Mouse (Mus musculus): ENCODE data around the gene Cfb. TPM values are rescaled to one million over a fixed set of nuclear protein-coding genes. Genes with fewer than 3 reads are reported as not detected.
A peak's percentile ranks its signal among the peaks of the same experiment; 100 is the strongest.
"Not testable (repeated sequence)": the region's sequence is repeated elsewhere in the genome, so short reads cannot be mapped to it uniquely, and the experiment has no call there.

Gene Cfb
- 12.1 and 13.3 TPM in 2 replicates for polyA plus RNA-seq (2015; fragmentation: Nextera tagmentation; extraction: Ambion mirVana)

DNA sequence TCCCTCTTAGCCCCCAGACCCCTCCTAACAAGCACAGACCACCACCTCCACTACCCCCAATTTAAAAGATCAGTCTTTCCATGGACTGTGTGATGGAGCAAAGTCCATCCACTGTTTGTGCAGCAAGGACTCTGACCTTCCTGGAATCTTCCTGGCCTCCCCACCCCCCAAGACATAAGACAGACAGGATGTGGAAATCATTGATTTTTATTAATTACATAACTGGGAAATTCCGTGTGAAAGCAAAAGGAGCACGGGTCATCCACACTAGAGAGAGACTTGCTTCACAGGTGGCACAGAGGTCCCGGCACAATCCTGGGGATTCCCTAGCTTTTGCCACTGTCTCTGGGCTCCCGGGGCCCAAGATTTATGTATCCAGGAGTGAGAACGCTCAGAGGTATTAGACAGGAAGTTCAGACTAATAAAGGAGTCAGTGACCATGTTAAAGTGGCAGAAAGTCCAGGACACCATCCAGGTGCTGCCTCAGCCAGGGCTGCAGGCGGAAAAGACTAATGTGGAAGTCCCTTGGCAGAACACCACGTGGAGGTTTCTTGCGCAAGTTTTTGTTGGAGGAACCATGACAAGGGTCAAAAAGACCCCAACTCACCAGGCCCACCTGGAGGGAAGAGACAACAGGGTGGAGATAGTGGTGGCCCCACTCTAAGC lies at the start of gene Cfb:
Gene Cfb (minus strand): TSS at position 103 of the 666 bp plus-strand sequence.
- H3K27me3 ChIP-seq: no peaks in the 10 kb centered on the region
- H3K4me1 ChIP-seq: peaks cover 10% of the 10 kb centered on the region
- no peak within 1 kb of the TSS for H3K4me3 ChIP-seq (replicated peaks)
- 36% methylated on average over 8 of the region's 8 CpGs for WGBS
- H3K9me3 ChIP-seq (replicated peaks): no peaks in the 10 kb centered on the region
- 0 out of 2 replicates have a peak within 1 kb of the TSS, but pooled peaks have one; percentile 4 for H3K4me2 ChIP-seq
- no peak within 1 kb of the TSS for H3K9ac ChIP-seq
- ATAC-seq (replicated peaks; ENCODE audit: low FRiP score): no peak
- peak within 1 kb of the TSS; percentile 37; the same call in 1 of the 2 replicates for H3K27ac ChIP-seq
- H3K36me3 ChIP-seq: no peaks in the 10 kb centered on the region

- H3K4me3 ChIP-seq (replicated peaks): no peak overlapping the region
- peaks cover 19% of the 10 kb centered on the region for H3K4me1 ChIP-seq
- 47% methylated on average over 5 of the region's 5 CpGs for WGBS
- no peak overlapping the region for H3K27ac ChIP-seq
- no peaks in the 10 kb centered on the region for H3K27me3 ChIP-seq
- H3K9ac ChIP-seq: no peak overlapping the region
- peaks cover 68% of the 10 kb centered on the region for H3K36me3 ChIP-seq
- no peak overlapping the region for H3K4me2 ChIP-seq
- peak; percentile 23; the same call in 1 of the 2 replicates for ATAC-seq (replicated peaks; ENCODE audit: low FRiP score)
- no peaks in the 10 kb centered on the region for H3K9me3 ChIP-seq (replicated peaks)
Measured at GRCm38 (mm10) chr17:34911945-34912351, 49.6 kb upstream of the Cfb start.

DNA sequence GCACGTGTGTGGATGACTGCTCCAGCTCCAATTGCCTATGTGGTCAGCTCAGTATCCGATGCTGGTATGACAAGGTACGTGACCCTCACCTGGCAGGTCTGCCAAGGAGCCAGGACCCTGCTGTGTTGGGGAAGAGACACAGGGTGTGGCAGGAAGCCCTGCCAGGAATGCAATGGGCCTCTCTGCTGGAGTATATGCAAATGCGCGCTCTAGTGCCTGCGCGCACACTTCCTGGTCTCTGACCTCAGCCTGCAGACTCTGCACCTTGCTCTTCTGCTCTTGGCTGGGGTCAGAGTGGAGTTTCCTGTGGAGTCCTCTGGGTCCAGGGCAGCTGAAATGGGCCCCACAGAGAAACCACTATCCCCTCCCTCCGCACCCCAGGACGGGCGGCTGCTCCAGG lies 48.7 kb upstream of the Cfb start:
- H3K9ac ChIP-seq: no peak overlapping the region
- H3K4me1 ChIP-seq: peaks cover 19% of the 10 kb centered on the region
- ATAC-seq (replicated peaks; ENCODE audit: low FRiP score): no peak
- no peak overlapping the region for H3K4me3 ChIP-seq (replicated peaks)
- no peaks in the 10 kb centered on the region for H3K27me3 ChIP-seq
- 84% methylated on average over 10 of the region's 10 CpGs for WGBS
- H3K27ac ChIP-seq: no peak overlapping the region
- no peaks in the 10 kb centered on the region for H3K9me3 ChIP-seq (replicated peaks)
- no peak overlapping the region for H3K4me2 ChIP-seq
- peaks cover 78% of the 10 kb centered on the region for H3K36me3 ChIP-seq

DNA sequence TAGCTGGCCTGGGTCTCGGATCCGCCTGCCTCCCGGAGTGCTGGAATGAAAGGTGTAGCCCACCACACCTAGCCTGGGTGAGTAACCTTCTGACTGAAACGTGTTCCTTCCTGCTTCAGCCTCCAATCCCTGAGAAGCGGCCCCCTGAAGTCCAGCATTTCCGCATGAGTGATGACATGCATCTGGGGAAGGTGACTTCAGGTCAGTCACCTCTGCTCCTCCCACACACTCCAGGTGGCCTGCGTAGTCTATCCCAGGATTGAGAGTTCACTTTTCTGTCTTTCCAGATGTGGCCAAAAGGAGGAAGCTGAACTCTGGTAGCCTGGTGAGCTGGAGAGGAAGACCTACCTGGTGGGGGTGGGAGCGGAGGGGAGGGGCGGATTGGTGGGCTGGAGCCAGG lies 40.6 kb upstream of the Cfb start:
- Histone ChIP-seq H3K36me3 (peaks cover 72% of the 10 kb centered on the region), H3K27ac (no peak overlapping the region), H3K4me2 (no peak overlapping the region), H3K4me1 (peaks cover 19% of the 10 kb centered on the region), H3K27me3 (no peaks in the 10 kb centered on the region), H3K9me3 (replicated peaks) (no peaks in the 10 kb centered on the region), H3K9ac (no peak overlapping the region), H3K4me3 (replicated peaks) (no peak overlapping the region)
- no peak for ATAC-seq (replicated peaks; ENCODE audit: low FRiP score)
- whole genome bisulfite sequencing: 74% methylated on average over 9 of the region's 9 CpGs

DNA sequence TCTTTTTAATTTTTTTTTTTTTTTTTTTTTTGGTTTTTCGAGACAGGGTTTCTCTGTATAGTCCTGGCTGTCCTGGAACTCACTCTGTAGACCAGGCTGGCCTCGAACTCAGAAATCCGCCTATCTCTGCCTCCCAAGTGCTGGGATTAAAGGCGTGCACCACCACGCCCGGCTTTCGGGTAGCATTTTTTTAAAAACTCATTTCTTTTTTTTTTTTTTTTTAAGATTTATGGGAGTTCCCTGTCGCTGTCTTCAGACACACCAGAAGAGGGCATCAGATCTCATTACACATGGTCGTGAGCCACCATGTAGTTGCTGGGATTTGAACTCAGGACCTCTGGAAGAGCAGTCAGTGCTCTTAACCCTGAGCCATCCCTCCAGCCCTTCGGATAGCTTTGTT lies 39.6 kb upstream of the Cfb start:
- peaks cover 63% of the 10 kb centered on the region for H3K36me3 ChIP-seq
- WGBS: 87% methylated on average over 9 of the region's 10 CpGs
- not testable (repeated sequence) for H3K27ac ChIP-seq

GRCm38 (mm10) chr17:34900826-34901225 lies 38.5 kb upstream of the Cfb start:
- ATAC-seq (replicated peaks; ENCODE audit: low FRiP score); H3K9me3 ChIP-seq (replicated peaks); H3K9ac ChIP-seq; H3K4me2 ChIP-seq; H3K27me3 ChIP-seq; H3K27ac ChIP-seq: not testable (repeated sequence)
- H3K4me1 ChIP-seq: peaks cover 37% of the 10 kb centered on the region
- H3K4me3 ChIP-seq (replicated peaks): peak overlapping the region; percentile 93; the same call in 1 of the 2 replicates
- H3K36me3 ChIP-seq: peaks cover 59% of the 10 kb centered on the region

More for the DNA sequence above, 39.6 kb upstream of the Cfb start:
- H3K27me3 ChIP-seq; H3K9ac ChIP-seq; H3K9me3 ChIP-seq (replicated peaks); ATAC-seq (replicated peaks; ENCODE audit: low FRiP score); H3K4me2 ChIP-seq; H3K4me3 ChIP-seq (replicated peaks): not testable (repeated sequence)
- H3K4me1 ChIP-seq: peaks cover 28% of the 10 kb centered on the region

DNA sequence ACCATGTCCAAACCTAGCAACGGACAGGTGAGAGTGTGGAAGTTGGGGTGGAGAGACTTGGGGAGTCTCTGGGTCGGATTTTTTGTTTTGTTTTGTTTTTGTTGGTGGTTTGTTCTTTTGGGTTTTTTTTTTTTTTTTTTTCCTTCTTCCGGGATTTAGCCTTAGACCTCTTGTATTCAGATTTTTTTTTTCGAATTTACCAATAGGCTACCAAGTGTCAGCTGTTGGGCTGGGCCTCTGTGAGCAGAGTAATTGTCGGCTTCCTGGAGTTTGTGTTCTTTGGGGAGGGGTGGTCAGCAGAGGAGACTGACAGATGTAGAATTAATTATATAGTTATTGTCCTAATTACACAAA lies 37.5 kb upstream of the Cfb start:
- peak overlapping the region; percentile 96 for H3K9ac ChIP-seq
- under 1% methylated on average over 5 of the region's 5 CpGs for WGBS
- no peaks in the 10 kb centered on the region for H3K27me3 ChIP-seq
- peak overlapping the region; percentile 93 for H3K4me3 ChIP-seq (replicated peaks)
- H3K27ac ChIP-seq: peak overlapping the region; percentile 98
- peaks cover 47% of the 10 kb centered on the region for H3K4me1 ChIP-seq
- H3K9me3 ChIP-seq (replicated peaks): no peaks in the 10 kb centered on the region
- ATAC-seq (replicated peaks; ENCODE audit: low FRiP score): no peak
- peaks cover 52% of the 10 kb centered on the region for H3K36me3 ChIP-seq
- H3K4me2 ChIP-seq: peak overlapping the region; percentile 85

DNA sequence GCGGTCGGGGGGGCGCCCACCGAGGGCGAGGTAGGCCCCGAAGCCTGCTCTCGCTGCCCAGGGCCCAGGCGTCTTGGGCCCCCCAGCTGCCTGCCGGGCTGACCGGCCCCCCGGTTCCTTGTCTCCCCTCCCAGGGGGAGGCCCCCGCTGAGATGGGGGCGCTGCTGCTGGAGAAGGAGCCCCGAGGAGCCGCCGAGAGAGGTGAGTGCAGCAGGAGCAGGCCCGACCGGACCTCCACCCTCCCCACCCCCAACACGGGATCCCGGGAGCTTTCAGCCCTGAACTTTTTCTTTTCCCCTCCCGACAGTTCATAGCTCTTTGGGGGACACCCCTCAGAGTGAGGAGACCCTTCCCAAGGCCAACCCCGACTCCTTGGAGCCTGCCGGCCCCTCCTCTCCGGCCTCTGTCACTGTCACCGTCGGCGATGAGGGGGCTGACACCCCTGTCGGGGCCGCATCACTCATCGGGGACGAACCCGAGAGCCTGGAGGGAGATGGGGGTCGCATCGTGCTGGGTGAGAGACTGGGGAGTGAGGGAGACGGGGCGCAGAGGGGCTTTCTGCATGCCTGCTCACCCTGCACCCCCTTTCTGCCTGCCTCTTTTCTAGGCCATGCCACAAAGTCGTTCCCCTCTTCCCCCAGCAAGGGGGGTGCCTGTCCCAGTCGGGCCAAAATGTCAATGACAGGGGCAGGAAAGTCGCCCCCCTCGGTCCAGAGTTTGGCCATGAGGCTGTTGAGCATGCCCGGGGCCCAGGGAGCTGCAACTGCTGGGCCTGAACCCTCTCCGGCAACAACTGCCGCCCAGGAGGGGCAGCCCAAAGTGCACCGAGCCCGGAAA lies 37.0 kb upstream of the Cfb start:
- Histone ChIP-seq H3K4me2 (peak overlapping the region; percentile 85), H3K9me3 (replicated peaks) (no peaks in the 10 kb centered on the region), H3K4me1 (peaks cover 48% of the 10 kb centered on the region), H3K4me3 (replicated peaks) (peak overlapping the region; percentile 93), H3K9ac (peak overlapping the region; percentile 96), H3K27ac (peak overlapping the region; percentile 98), H3K36me3 (peaks cover 46% of the 10 kb centered on the region), H3K27me3 (no peaks in the 10 kb centered on the region)
- WGBS: under 1% methylated on average over 38 of the region's 45 CpGs
- ATAC-seq (replicated peaks; ENCODE audit: low FRiP score): no peak

GRCm38 (mm10) chr17:34898706-34899052 lies 36.4 kb upstream of the Cfb start:
- peaks cover 40% of the 10 kb centered on the region for H3K36me3 ChIP-seq
- WGBS: 0% methylated on average over 23 of the region's 47 CpGs
- peak overlapping the region; percentile 98 for H3K27ac ChIP-seq
- peak overlapping the region; percentile 93 for H3K4me3 ChIP-seq (replicated peaks)
- no peak for ATAC-seq (replicated peaks; ENCODE audit: low FRiP score)
- peak overlapping the region; percentile 96 for H3K9ac ChIP-seq
- peaks cover 51% of the 10 kb centered on the region for H3K4me1 ChIP-seq
- peak overlapping the region; percentile 85 for H3K4me2 ChIP-seq
- H3K27me3 ChIP-seq: no peaks in the 10 kb centered on the region
- no peaks in the 10 kb centered on the region for H3K9me3 ChIP-seq (replicated peaks)

GRCm38 (mm10) chr17:34898160-34898586 lies 35.9 kb upstream of the Cfb start, which contains the start of the genes C2 and Ehmt2:
C2 (minus strand) TSS chr17:34898265.
Ehmt2 (plus strand) TSS chr17:34898469.
- 2% methylated on average over 34 of the region's 44 CpGs for WGBS
- Histone ChIP-seq H3K27me3 (no peaks in the 10 kb centered on the region), H3K4me3 (replicated peaks) (peak within 1 kb of the TSS; percentile 93), H3K36me3 (peaks cover 35% of the 10 kb centered on the region), H3K4me2 (peak within 1 kb of the TSS; percentile 85), H3K9me3 (replicated peaks) (no peaks in the 10 kb centered on the region), H3K27ac (peak within 1 kb of the TSS; percentile 98), H3K4me1 (peaks cover 54% of the 10 kb centered on the region), H3K9ac (peak within 1 kb of the TSS; percentile 96)
- ATAC-seq (replicated peaks; ENCODE audit: low FRiP score): peak; percentile 40

DNA sequence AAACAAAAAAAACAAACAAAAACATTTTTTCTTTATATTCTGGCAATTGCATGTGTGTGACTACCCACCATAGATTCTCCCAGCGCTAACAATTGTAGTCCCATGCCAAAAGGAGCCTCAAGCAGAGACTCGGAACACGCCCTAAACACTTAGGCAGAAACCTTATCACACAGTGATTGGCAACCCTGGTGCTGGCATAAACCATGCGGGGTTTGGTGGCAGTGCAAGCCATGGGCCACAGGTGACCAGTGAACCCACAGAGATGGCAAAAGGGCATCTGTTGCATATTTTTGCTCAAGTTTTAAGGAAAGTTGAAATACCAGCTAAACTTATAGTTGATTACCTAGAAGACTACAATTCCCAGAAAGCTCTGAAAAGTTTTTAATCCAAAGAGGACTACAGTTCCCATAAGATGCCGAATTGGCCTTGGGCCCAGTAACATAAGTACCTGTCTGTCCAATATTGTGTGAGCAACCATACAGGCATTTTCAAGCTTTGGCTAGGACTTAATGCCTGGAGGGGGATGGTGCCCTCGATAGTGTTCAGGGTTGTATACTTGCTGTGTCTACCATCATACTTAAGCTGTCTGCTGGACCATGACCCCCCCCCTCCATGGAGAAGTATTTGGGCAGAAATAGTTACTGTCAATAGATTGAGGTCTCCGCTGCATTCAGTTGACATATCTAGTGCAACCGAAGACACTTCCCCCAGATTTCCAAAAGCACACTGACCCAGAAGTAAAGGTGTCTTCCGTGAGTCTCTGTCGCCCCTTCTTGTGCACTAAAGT lies 35.2 kb upstream of the Cfb start:
- 15% methylated on average over 10 of the region's 10 CpGs for WGBS
- Histone ChIP-seq H3K27me3 (no peaks in the 10 kb centered on the region), H3K4me2 (peak overlapping the region; percentile 85), H3K4me1 (peaks cover 52% of the 10 kb centered on the region), H3K9ac (peak overlapping the region; percentile 96), H3K27ac (peak overlapping the region; percentile 98), H3K4me3 (replicated peaks) (peak overlapping the region; percentile 93), H3K9me3 (replicated peaks) (no peaks in the 10 kb centered on the region), H3K36me3 (peaks cover 29% of the 10 kb centered on the region)
- ATAC-seq (replicated peaks; ENCODE audit: low FRiP score): no peak

Data from kidney, embryonic 15.5 days (tissue).